Mouse (Mus musculus): ENCODE measurements around the gene R3hdm2. TPM values are rescaled to one million over a fixed set of nuclear protein-coding genes. Genes with fewer than 3 reads are reported as not detected.
A peak's percentile ranks its signal among the peaks of the same experiment; 100 is the strongest.

Gene R3hdm2
- total RNA-seq, 1 experiment from 2014 or later = 126 TPM

- no peak for ATAC-seq (replicated peaks; ENCODE audit: low read depth, poor library complexity, severe bottlenecking)
Measured at GRCm38 (mm10) chr10:127420131-127420530, 40.0 kb downstream of the R3hdm2 start.

DNA sequence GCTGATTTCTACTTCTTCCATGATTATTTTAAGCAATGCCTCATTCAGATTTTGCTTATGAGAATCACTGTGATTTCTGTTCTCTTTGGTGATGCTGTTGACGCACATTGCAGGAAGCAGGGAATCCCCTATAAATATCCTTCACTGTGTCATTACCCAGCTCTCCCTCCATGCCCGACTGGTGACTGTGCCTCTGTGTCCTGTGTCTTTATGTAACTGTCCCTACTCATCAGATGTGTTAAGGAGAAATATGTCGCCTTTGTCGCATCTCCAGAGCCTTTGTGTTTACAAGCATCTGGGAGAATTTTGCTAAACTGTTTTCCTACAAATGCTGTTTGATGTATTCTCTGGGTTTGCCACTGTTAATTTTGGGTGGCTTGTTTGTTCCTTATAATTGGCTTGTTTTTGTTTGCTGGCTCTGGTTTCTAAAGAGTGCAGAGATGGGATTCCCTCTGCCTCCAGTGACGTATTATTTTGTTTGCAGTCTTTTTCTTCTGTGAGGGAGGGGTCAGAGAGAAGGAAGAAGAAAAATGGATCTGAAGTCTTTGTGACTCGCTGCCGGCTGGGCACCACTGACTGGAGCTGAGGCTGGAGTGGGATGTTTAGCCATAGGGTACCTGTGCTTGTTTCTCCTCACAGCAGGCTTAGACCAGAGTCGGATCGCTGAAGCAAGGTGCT lies 40.7 kb downstream of the R3hdm2 start:
- ATAC-seq (replicated peaks; ENCODE audit: low read depth, poor library complexity, severe bottlenecking) = no peak

DNA sequence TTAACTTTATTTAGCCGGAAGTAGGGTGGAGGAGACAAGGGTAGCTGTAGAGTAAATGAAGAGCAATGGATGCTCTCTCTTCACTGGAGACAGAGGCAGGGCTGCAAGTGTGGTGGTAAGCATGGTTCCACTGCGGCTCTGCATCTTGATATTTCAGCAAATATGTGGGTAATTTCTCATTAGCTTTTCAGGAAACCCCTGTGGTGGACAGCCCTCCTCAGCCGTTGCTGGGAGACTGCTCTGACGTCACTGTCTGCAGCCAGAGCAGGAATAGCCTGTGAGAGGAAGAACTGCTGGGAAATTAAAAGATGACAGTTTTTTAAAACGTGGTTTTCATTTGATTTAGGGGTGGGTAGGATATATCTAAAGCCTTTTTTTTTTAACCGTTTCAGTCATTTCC lies 41.9 kb downstream of the R3hdm2 start:
- peak; percentile 96 for ATAC-seq (replicated peaks; ENCODE audit: low read depth, poor library complexity, severe bottlenecking)

GRCm38 (mm10) chr10:127425794-127426193 lies 45.7 kb downstream of the R3hdm2 start:
- no peak for ATAC-seq (replicated peaks; ENCODE audit: low read depth, poor library complexity, severe bottlenecking)

GRCm38 (mm10) chr10:127426670-127427069 lies 46.5 kb downstream of the R3hdm2 start:
- peak; percentile 24 for ATAC-seq (replicated peaks; ENCODE audit: low read depth, poor library complexity, severe bottlenecking)

DNA sequence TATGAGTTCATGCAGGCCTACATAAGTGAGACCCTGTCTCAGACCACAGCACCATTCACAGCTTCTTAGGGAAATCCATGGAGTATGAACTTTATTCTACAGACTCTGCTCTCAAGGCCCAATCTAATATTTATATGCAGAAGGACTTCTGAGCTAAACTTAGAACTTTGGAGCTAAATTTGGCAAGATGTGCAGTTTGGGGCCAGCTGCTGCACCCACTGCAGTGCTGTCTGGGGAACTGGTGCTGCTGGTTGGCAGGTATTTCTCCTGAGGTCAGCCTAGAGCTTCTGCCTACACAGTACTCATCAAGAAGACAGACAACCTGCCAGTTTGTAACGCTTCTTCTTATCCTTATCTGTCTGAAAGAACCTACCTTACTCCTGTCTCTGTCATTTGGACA lies 47.0 kb downstream of the R3hdm2 start:
- ATAC-seq (replicated peaks; ENCODE audit: low read depth, poor library complexity, severe bottlenecking) = no peak

GRCm38 (mm10) chr10:127427987-127428386 lies 47.9 kb downstream of the R3hdm2 start:
- ATAC-seq (replicated peaks; ENCODE audit: low read depth, poor library complexity, severe bottlenecking) = peak; percentile 56

DNA sequence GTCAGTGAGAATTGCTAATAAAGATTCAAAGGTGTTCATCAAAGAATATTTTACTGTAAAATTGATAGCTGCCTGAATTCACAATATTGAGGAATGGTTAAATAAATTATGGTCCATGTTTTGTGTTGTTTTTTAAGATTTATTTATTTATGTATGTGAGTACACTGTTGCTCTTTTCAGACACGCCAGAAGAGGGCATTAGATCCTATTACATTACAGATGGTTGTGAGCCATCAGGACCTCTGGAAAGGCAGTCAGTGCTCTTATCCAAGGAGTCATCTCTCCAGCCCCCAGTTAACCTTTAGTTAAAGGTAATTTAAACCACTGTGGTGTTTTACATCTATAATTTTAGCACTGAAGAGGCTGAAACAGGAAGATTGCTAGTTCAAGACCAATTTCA lies 49.4 kb downstream of the R3hdm2 start:
- no peak for ATAC-seq (replicated peaks; ENCODE audit: low read depth, poor library complexity, severe bottlenecking)

DNA sequence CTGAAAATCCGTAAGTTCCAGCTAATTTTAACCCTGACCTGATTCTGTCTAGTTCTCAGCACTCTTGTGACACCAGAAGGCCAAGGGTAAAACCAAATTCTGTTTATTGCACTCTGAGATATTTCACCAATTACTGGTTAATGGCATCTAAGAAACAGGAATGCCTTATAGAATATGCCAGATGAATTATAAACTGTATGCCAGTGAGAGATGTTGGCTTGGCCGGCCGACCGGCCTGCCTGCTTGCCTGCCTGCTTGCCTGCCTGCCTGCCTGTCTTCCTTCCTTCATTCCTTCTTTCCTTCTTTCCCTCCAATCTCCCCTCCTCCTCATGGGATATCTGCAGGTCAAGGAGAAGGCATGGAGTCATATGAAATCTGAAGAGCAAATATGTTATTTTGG lies 52.3 kb downstream of the R3hdm2 start:
- no peak for ATAC-seq (replicated peaks; ENCODE audit: low read depth, poor library complexity, severe bottlenecking)

GRCm38 (mm10) chr10:127437354-127438113 lies 57.4 kb downstream of the R3hdm2 start:
- peak; percentile 72 for ATAC-seq (replicated peaks; ENCODE audit: low read depth, poor library complexity, severe bottlenecking)

DNA sequence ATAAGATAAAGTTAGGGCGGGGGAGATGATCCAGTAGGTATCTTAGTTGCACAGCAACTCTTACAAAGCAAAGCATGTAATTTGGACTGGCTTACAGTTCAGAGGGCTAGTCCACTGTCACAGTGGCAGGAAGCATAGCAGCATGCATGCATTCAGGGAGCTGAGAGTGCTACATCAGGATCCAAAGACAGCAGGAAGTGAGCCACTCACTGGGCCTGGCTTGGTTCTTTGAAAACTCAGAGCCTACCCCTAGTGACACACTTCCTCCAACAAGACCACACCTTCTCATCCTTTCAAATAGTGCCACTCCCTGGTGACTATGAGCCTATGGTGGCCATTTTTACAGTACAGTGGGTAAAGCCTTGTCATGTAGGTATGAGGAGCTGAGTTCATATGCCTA lies 73.6 kb downstream of the R3hdm2 start:
- ATAC-seq (replicated peaks; ENCODE audit: low read depth, poor library complexity, severe bottlenecking) = no peak

DNA sequence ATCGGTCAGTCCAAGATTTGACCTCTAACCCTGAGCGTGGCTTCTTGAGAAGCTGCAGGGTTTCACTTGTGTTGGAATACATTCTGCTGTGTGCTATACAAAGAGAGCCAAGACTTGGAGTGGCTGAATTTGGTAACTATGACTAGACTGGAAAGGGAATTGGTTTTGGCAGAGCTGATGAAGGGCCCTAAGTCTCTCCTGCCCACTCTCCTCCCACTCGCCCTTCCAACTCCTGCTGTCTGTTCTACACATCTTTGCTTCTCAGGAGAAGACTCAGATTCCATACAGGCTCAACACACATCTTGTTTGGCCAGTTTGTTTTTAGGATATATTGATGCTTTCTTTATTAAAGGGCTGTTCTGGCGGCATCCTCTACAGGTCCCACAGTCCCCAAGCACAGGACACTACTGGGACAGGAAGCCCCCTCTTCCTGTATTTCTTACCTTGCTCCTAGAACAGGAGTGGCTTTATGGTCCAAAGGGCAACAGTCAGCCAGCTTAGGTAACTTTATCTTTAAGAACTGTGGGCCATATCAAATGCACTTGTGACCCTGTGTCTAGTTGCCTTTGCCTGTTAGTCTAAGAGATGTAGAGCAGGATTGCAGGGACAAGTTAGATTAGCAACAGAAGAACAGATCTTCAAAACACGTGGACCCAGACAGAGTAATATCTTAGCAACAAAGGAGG lies 82.4 kb downstream of the R3hdm2 start:
- no peak for ATAC-seq (replicated peaks; ENCODE audit: low read depth, poor library complexity, severe bottlenecking)

DNA sequence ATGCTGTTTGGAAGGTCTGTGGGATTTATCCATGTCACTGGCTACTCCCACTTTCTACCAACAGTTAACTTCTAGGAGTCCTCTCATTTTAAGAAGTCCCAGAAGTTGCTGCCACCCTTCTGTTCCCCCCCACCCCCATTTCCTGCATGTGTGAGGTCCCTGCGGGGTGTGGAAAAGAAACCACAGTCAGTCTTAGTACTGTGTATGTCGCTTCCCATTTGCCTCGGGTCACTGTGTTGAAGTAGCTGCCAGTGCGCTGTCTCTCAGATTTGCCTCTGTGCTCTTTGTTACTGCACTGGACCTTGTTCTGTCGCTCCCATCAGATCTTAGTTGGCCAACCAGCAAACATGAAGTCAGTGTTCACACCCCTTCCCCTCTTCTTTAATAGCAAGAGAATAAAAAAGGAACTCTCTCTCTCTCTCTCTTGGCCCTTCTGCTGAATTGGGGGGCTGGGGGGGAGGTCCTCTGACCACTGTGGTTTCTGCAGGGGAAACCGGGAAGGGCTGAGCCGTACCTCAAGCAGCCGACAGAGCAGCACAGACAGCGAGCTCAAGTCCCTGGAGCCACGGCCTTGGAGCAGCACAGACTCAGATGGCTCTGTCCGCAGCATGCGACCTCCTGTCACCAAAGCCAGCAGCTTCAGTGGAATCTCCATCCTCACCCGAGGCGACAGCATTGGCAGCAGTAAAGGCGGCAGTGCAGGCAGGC lies 91.3 kb downstream of the R3hdm2 start:
- peak; percentile 81 for ATAC-seq (replicated peaks; ENCODE audit: low read depth, poor library complexity, severe bottlenecking)

DNA sequence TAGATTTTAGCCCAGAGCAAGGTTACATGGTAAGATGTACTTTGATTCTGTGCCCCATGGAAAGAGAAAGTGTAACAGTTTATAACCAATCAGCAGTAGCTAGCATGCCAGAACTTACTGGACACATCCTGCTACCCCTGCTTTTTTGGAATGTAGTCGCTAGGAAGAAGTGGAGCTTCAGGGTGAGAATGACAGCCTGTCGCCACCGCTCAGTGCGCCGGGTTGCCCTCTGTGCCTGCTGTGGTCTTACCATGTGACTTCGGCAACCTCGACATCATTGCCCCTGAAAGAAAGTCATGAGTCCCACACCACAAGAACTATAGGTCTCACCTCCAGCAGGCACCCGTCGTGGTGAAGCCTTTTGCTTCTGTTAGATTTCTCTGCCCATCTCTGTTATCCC lies 92.6 kb downstream of the R3hdm2 start:
- no peak for ATAC-seq (replicated peaks; ENCODE audit: low read depth, poor library complexity, severe bottlenecking)

DNA sequence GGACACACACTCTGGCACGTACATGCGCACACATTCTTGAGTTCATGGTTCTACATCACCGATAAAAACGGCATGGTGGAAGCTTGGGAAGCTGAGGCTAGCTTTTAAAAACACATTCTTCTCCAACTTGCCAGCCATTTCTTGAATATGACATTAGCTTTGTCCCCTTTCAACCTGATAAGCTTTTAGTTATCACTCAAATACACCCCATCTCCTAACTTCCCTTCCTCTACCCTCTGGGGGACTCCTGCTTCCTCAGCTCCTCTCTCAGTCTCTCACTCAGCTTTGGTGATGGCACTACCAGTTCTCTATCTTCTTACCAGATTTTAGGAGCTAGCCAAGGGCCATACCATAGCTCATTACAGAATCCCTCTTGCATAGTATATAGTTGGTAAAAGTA lies 95.0 kb downstream of the R3hdm2 start:
- no peak for ATAC-seq (replicated peaks; ENCODE audit: low read depth, poor library complexity, severe bottlenecking)

DNA sequence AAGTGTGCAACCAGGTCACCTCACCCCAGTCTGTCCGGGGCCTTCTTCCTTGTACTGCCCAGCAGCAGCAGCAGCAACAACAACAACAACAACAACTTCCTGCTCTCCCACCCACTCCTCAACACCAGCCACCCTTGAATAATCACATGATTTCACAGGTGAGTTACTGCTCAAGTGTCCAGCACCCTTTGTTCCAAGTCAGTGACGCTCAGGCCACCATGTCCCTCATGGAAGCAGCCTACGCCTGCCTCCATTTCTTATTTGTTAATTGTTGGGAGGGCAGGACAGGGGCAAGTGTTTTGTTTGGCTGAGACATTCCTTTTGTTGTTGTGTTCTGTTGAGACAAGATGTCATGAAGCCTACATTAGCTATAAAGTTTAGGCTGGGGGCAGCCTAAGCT lies 96.4 kb downstream of the R3hdm2 start:
- ATAC-seq (replicated peaks; ENCODE audit: low read depth, poor library complexity, severe bottlenecking) = no peak

- ATAC-seq (replicated peaks; ENCODE audit: low read depth, poor library complexity, severe bottlenecking) = no peak
Measured at GRCm38 (mm10) chr10:127477301-127477700, 97.2 kb downstream of the R3hdm2 start.

- peak; percentile 43; the same call in 1 of the 2 replicates for ATAC-seq (replicated peaks; ENCODE audit: low read depth, poor library complexity, severe bottlenecking)
Measured at GRCm38 (mm10) chr10:127479131-127479530, 99.0 kb downstream of the R3hdm2 start.

GRCm38 (mm10) chr10:127480833-127481813 lies 101.0 kb downstream of the R3hdm2 start:
- peak; percentile 87 for ATAC-seq (replicated peaks; ENCODE audit: low read depth, poor library complexity, severe bottlenecking)

Data from common myeloid progenitor, adult 5-6 weeks (primary cell).